Mouse (Mus musculus) left cerebral cortex, postnatal 10 days (tissue): ENCODE results near the gene Snrpb2. TPM values are rescaled to one million over a fixed set of nuclear protein-coding genes. Genes with fewer than 3 reads are reported as not detected.

Experiments
- DNase-seq, 2 experiments: peaks; one replicate each; pipeline ENCODE4 v3.0.0; 2021 to 2022; ENCODE audit warnings: low spot score in 2 of 2, mixed read lengths in 1 of 2; ENCODE audit errors: extremely low spot score in 1 of 2
- intact Hi-C: fragments of 180-260 bp; cut with DNase I; formaldehyde crosslinking; loops from one replicate; pipeline ENCODE4 v1.15.1; 2025
- total RNA-seq, 2 experiments: library from RNA; stranded (reverse); gene quantifications; 2 replicates each; pipeline ENCODE4 v1.2.3; 2021

Snrpb2 gene
- 10 to 100 TPM; 60.1 to 61.3 TPM for total RNA-seq

- peak; percentile 77 to 93 for DNase-seq
- intact Hi-C loops, result no loop called here
Observed at GRCm38 (mm10) chr2:143062812-143063792, at the start of gene Snrpb2. Gene Snrpb2, plus strand, starts transcription at chr2:143063039.

- intact Hi-C loops, result no loop called here
- DNase-seq, result no peak
Observed at GRCm38 (mm10) chr2:143013057-143013456, 49.8 kb upstream of the Snrpb2 start.

- intact Hi-C loops, result no loop called here
- DNase-seq, result no peak
Observed at GRCm38 (mm10) chr2:143018084-143018483, 44.8 kb upstream of the Snrpb2 start.

GRCm38 (mm10) chr2:143018591-143019130 is 44.2 kb upstream of the Snrpb2 start:
- intact Hi-C loops, result no loop called here
- peak in 1 of 2 experiments; percentile 21 for DNase-seq

- no peak for DNase-seq
- intact Hi-C loops, result no loop called here
Observed at GRCm38 (mm10) chr2:143019727-143020126, 43.1 kb upstream of the Snrpb2 start.

- intact Hi-C loops, result no loop called here
- DNase-seq, result no peak
Observed at GRCm38 (mm10) chr2:143023331-143023730, 39.5 kb upstream of the Snrpb2 start.

- DNase-seq, result no peak
- intact Hi-C loops, result no loop called here
Observed at GRCm38 (mm10) chr2:143024226-143024625, 38.6 kb upstream of the Snrpb2 start.

- intact Hi-C loops, result no loop called here
- no peak for DNase-seq
Observed at GRCm38 (mm10) chr2:143031283-143031682, 31.6 kb upstream of the Snrpb2 start.

- intact Hi-C loops, result no loop called here
- no peak for DNase-seq
Observed at GRCm38 (mm10) chr2:143032378-143033255, 30.2 kb upstream of the Snrpb2 start.

GRCm38 (mm10) chr2:143034350-143035085 is 28.3 kb upstream of the Snrpb2 start:
- intact Hi-C loops, result no loop called here
- peak; percentile 53 to 55 for DNase-seq

GRCm38 (mm10) chr2:143035086-143035593 is 27.7 kb upstream of the Snrpb2 start:
- intact Hi-C loops, result no loop called here

GRCm38 (mm10) chr2:143041596-143041995 is 21.2 kb upstream of the Snrpb2 start:
- no peak for DNase-seq
- intact Hi-C loops, result no loop called here

More at GRCm38 (mm10) chr2:143035086-143035593, 27.7 kb upstream of the Snrpb2 start:
- peak in 1 of 2 experiments; percentile 24 for DNase-seq

GRCm38 (mm10) chr2:143055251-143055650 is 7.6 kb upstream of the Snrpb2 start:
- intact Hi-C loops, result no loop called here
- no peak for DNase-seq

GRCm38 (mm10) chr2:143056736-143057135 is 6.1 kb upstream of the Snrpb2 start:
- intact Hi-C loops, result no loop called here
- DNase-seq, result peak in 1 of 2 experiments; percentile 53

- intact Hi-C loops, result no loop called here
- DNase-seq, result no peak
Observed at GRCm38 (mm10) chr2:143062432-143062811, 417 bp upstream of the Snrpb2 start.

GRCm38 (mm10) chr2:143065914-143066313 is 3.1 kb downstream of the Snrpb2 start:
- no peak for DNase-seq
- intact Hi-C loops, result no loop called here

- intact Hi-C loops, result no loop called here
- DNase-seq, result no peak
Observed at GRCm38 (mm10) chr2:143078198-143078851, 15.5 kb downstream of the Snrpb2 start, which contains the start of gene Otor. Gene Otor, plus strand, starts transcription at chr2:143078473.

GRCm38 (mm10) chr2:143081693-143082092 is 18.9 kb downstream of the Snrpb2 start:
- DNase-seq, result no peak
- intact Hi-C loops, result no loop called here
